Mouse (Mus musculus) lung, embryonic 16.5 days (tissue): ENCODE results near the gene Timm13. TPM values are rescaled to one million over a fixed set of nuclear protein-coding genes. Genes with fewer than 3 reads are reported as not detected.

Source experiments
- polyA plus RNA-seq: library from polyadenylated mRNA; unstranded; fragments of >200 nt; fragmentation: Nextera tagmentation; extraction: Ambion mirVana; gene quantifications from 2 replicates; pipeline ENCODE4 v1.2.1, GENCODE M21; 2015

The Timm13 gene
- polyA plus RNA-seq, 1 experiment from 2014 or later = 297 TPM

Other genes starting within 250 kb of the Timm13 start
- 15.3 and 33.2 TPM in 2 replicates for gene Btbd2, start 243.9 kb downstream of the Timm13 start, polyA plus RNA-seq
- 66.3 and 82.1 TPM in 2 replicates for gene Mknk2, start 222.9 kb downstream of the Timm13 start, polyA plus RNA-seq
- gene Mob3a, start 199.0 kb downstream of the Timm13 start, polyA plus RNA-seq = 42.3 and 45.7 TPM in 2 replicates
- gene Izumo4, start 198.8 kb downstream of the Timm13 start, polyA plus RNA-seq = 23.6 and 26.8 TPM in 2 replicates
- gene Ap3d1, start 158.7 kb downstream of the Timm13 start, polyA plus RNA-seq = 59.6 and 59.9 TPM in 2 replicates
- gene Dot1l, start 145.8 kb downstream of the Timm13 start, polyA plus RNA-seq = 15.4 and 17.5 TPM in 2 replicates
- gene Sf3a2, start 102.8 kb downstream of the Timm13 start, polyA plus RNA-seq = 60.9 and 75.7 TPM in 2 replicates
- gene Plekhj1, start 102.3 kb downstream of the Timm13 start, polyA plus RNA-seq = 92.7 and 100 TPM in 2 replicates
- gene Amh, start 95.7 kb downstream of the Timm13 start, polyA plus RNA-seq = 0.13 TPM in 1 of 2 replicates, not detected in the other
- gene Jsrp1, start 87.5 kb downstream of the Timm13 start, polyA plus RNA-seq = 1.3 and 2.6 TPM in 2 replicates
- 1,799 and 1,972 TPM in 2 replicates for gene Oaz1, start 74.3 kb downstream of the Timm13 start, polyA plus RNA-seq
- gene Lingo3, start 56.9 kb downstream of the Timm13 start, polyA plus RNA-seq = 0.15 and 0.44 TPM in 2 replicates
- gene Lsm7, start 45.8 kb downstream of the Timm13 start, polyA plus RNA-seq = 193 and 234 TPM in 2 replicates
- 43.0 and 43.2 TPM in 2 replicates for gene Sppl2b, start 45.7 kb downstream of the Timm13 start, polyA plus RNA-seq
- gene Tmprss9, start 29.1 kb downstream of the Timm13 start, polyA plus RNA-seq = 0.08 TPM in 1 of 2 replicates, not detected in the other
- gene Lmnb2, start 17.3 kb upstream of the Timm13 start, polyA plus RNA-seq = 52.6 and 52.7 TPM in 2 replicates
- gene Gadd45b, start 29.1 kb upstream of the Timm13 start, polyA plus RNA-seq = 57.3 and 63.6 TPM in 2 replicates
- gene Gng7, start 114.0 kb upstream of the Timm13 start, polyA plus RNA-seq = 5.1 and 5.7 TPM in 2 replicates
- gene Diras1, start 124.7 kb upstream of the Timm13 start, polyA plus RNA-seq = 0.11 and 0.72 TPM in 2 replicates
- 19.4 and 20.8 TPM in 2 replicates for gene Slc39a3, start 136.5 kb upstream of the Timm13 start, polyA plus RNA-seq
- gene Sgta, start 159.2 kb upstream of the Timm13 start, polyA plus RNA-seq = 183 and 187 TPM in 2 replicates
- gene Thop1, start 169.1 kb upstream of the Timm13 start, polyA plus RNA-seq = 44.2 and 45.0 TPM in 2 replicates
- 0.34 and 1.0 TPM in 2 replicates for gene Creb3l3, start 197.9 kb upstream of the Timm13 start, polyA plus RNA-seq
- 144 and 151 TPM in 2 replicates for gene Map2k2, start 204.9 kb upstream of the Timm13 start, polyA plus RNA-seq
- gene Zbtb7a, start 234.3 kb upstream of the Timm13 start, polyA plus RNA-seq = 31.5 and 31.6 TPM in 2 replicates